Mouse (Mus musculus) CH12.LX (cell line): ENCODE measurements around the gene Slc4a1. TPM values are rescaled to one million over a fixed set of nuclear protein-coding genes. Genes with fewer than 3 reads are reported as not detected.
A peak's percentile ranks its signal among the peaks of the same experiment; 100 is the strongest.

ENCODE experiments used
- DNase-seq: peaks from one replicate; pipeline ENCODE4 v3.0.0-alpha.2; 2013; ENCODE audit errors: extremely low read depth
- H3K27ac ChIP-seq: 2 replicates; pipeline ENCODE4 v1.5.1; 2012; ENCODE audit warnings: low read depth, mild to moderate bottlenecking, control low read depth, moderate library complexity; ENCODE audit not compliant: insufficient read depth
- H3K27me3 ChIP-seq: replicated peaks from 2 replicates; pipeline ENCODE3; 2012; ENCODE audit warnings: inconsistent platforms
- H3K36me3 ChIP-seq, 2 experiments: replicated peaks in 1 of 2; 2 replicates each; pipeline versions ENCODE3 to v1.6.1; 2012; ENCODE audit warnings: inconsistent platforms in 1 of 2, low read length in 1 of 2, mild to moderate bottlenecking in 1 of 2, mixed read lengths in 1 of 2, moderate library complexity in 1 of 2; ENCODE audit not compliant: control insufficient read depth in 1 of 2, insufficient read depth in 1 of 2
- H3K4me1 ChIP-seq, 2 experiments: 2 replicates each; pipeline ENCODE4 v1.6.1; 2012; ENCODE audit warnings: inconsistent platforms in 1 of 2, moderate library complexity in 1 of 2; ENCODE audit not compliant: insufficient read depth in 2 of 2, control insufficient read depth in 1 of 2
- H3K4me2 ChIP-seq: 2 replicates; pipeline ENCODE4 v1.6.1; 2012; ENCODE audit warnings: low read depth, mild to moderate bottlenecking, control low read depth; ENCODE audit not compliant: poor library complexity, insufficient read depth, severe bottlenecking
- H3K4me3 ChIP-seq, 3 experiments: fragments of 150-350 bp in 1 of 3; sonication (generic) in 1 of 3; replicated peaks in 1 of 3; 2 replicates each; pipeline versions ENCODE3 to v1.5.1; 2011 to 2012; ENCODE audit warnings: low read depth in 2 of 3, low read length in 2 of 3, mild to moderate bottlenecking in 2 of 3, moderate library complexity in 2 of 3, control low read depth in 1 of 3, improper control_type of control experiment in 1 of 3, inconsistent platforms in 1 of 3, mixed read lengths in 1 of 3; ENCODE audit not compliant: poor library complexity in 1 of 3
- H3K79me2 ChIP-seq: replicated peaks from 2 replicates; pipeline ENCODE4 v1.6.1; 2012; ENCODE audit warnings: mild to moderate bottlenecking, moderate library complexity; ENCODE audit not compliant: control insufficient read depth, poor library complexity, insufficient read depth, severe bottlenecking; ENCODE audit errors: extremely low read depth
- H3K9ac ChIP-seq: 2 replicates; pipeline ENCODE4 v1.6.1; 2012; ENCODE audit warnings: low read depth, mild to moderate bottlenecking, control low read depth, moderate library complexity; ENCODE audit not compliant: insufficient read depth
- H3K9me3 ChIP-seq: replicated peaks from 2 replicates; pipeline ENCODE3; 2012; ENCODE audit warnings: low read length, inconsistent platforms, mixed read lengths
- CHD2 ChIP-seq: IDR thresholded peaks from 2 replicates; pipeline ENCODE4 v1.6.1; 2011; ENCODE audit warnings: low read length, improper control_type of control experiment
- ELF1 ChIP-seq: IDR thresholded peaks from 2 replicates; pipeline ENCODE4 v1.6.1; 2014; ENCODE audit warnings: low read depth, mild to moderate bottlenecking, inconsistent platforms, low read length, improper control_type of control experiment
- HCFC1 ChIP-seq: IDR thresholded peaks from 2 replicates; pipeline ENCODE4 v1.6.1; 2012; ENCODE audit warnings: low read depth, mild to moderate bottlenecking, inconsistent platforms, low read length, improper control_type of control experiment
- MAZ ChIP-seq: IDR thresholded peaks from 2 replicates; pipeline ENCODE4 v1.6.1; 2012; ENCODE audit warnings: low read depth, mild to moderate bottlenecking, inconsistent platforms, low read length, improper control_type of control experiment, moderate library complexity
- MYC ChIP-seq: IDR thresholded peaks from 2 replicates; pipeline ENCODE4 v1.6.1; 2011; ENCODE audit warnings: low read depth, mild to moderate bottlenecking, improper control_type of control experiment, low read length
- NELFE ChIP-seq: IDR thresholded peaks from 2 replicates; pipeline ENCODE4 v1.6.1; 2011; ENCODE audit warnings: low read depth, low read length, improper control_type of control experiment
- NRF1 ChIP-seq: IDR thresholded peaks from 2 replicates; pipeline ENCODE4 v1.6.1; 2014; ENCODE audit warnings: low read depth, mild to moderate bottlenecking, inconsistent platforms, low read length, improper control_type of control experiment, moderate library complexity
- SIN3A ChIP-seq: IDR thresholded peaks from 2 replicates; pipeline ENCODE4 v1.6.1; 2012; ENCODE audit warnings: low read length, improper control_type of control experiment, inconsistent platforms
- TBP ChIP-seq: conservative IDR thresholded peaks from 2 replicates; pipeline ENCODE4 v1.6.1; 2011; ENCODE audit warnings: low read depth, low read length, improper control_type of control experiment
- TCF12 ChIP-seq: IDR thresholded peaks from 2 replicates; pipeline ENCODE4 v1.6.1; 2014; ENCODE audit warnings: low read depth, mild to moderate bottlenecking, inconsistent platforms, low read length, improper control_type of control experiment
- USF1 ChIP-seq: IDR thresholded peaks from 2 replicates; pipeline ENCODE4 v1.6.1; 2014; ENCODE audit warnings: low read depth, mild to moderate bottlenecking, inconsistent platforms, low read length, improper control_type of control experiment
- USF2 ChIP-seq: conservative IDR thresholded peaks from 2 replicates; pipeline ENCODE4 v1.6.1; 2011; ENCODE audit warnings: low read depth, low read length, improper control_type of control experiment
- ZNF384 ChIP-seq: IDR thresholded peaks from 2 replicates; pipeline ENCODE4 v1.6.1; 2012; ENCODE audit warnings: low read depth, low read length, improper control_type of control experiment, inconsistent platforms
- dilution Hi-C: fragments of 300-500 bp; cut with MboI; formaldehyde crosslinking; loops from 2 replicates; pipeline ENCODE4 v1.14.3; 2020; ENCODE audit warnings: low sequenced_read_pairs; ENCODE audit not compliant: extremely low pct_unique_long_range_greater_than_20kb, extremely low pct_ligation_motif_present
- in situ Hi-C: fragments of 300-500 bp; cut with MboI; formaldehyde crosslinking; loops from 3 replicates; pipeline ENCODE4 v1.14.3; 2019; ENCODE audit warnings: low sequenced_read_pairs, low pct_ligation_motif_present, low pct_unique_long_range_greater_than_20kb, mixed read lengths
- polyA plus RNA-seq: library from polyadenylated mRNA; unstranded; fragments of >175 nt; gene quantifications from 2 replicates; pipeline ENCODE4 v1.2.1, GENCODE M21; 2012; ENCODE audit warnings: low read depth; ENCODE audit not compliant: insufficient read length
- total RNA-seq, 2 experiments: library from RNA; depleted of rRNA; stranded (reverse); fragments of 300-350 nt in 1 of 2; fragments of >200 nt in 1 of 2; gene quantifications; 2 replicates each; pipeline ENCODE4 v1.2.3; 2012 to 2014

The Slc4a1 gene
- total and polyA plus RNA-seq, 3 experiments: 0.08 TPM; not detected in 2

DNA sequence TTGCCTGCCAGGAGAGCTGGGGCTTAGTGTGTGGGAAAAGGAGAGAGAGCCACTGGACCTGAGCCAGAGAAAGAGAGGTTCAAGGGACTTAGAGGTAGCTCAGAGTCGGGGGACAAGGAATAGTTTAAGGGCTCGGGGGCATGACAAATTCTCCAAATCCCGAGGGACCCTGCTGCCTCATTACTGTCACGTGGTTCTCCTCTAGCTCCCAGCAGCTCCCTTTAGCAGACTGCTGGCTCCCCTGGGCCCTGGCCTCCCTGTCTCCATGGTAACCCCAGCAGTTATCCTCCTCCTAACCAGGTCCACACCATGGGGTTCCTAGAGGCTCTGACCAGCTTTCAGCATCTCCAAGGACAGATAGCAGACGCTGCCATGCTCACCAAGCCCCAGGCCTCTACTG lies 29.2 kb upstream of the Slc4a1 start:
- Histone ChIP-seq H3K79me2 (no peaks in the 10 kb centered on the region), H3K27ac (no peak overlapping the region), H3K27me3 (peaks cover 63% of the 10 kb centered on the region), H3K4me3 (no peak overlapping the region), H3K4me1 (peaks cover 13 to 18% of the 10 kb centered on the region in 2 experiments; a peak in 3 of 4 replicates), H3K9ac (no peak overlapping the region), H3K4me2 (no peak overlapping the region), H3K9me3 (no peaks in the 10 kb centered on the region), H3K36me3 (peaks cover 6 to 8% of the 10 kb centered on the region in 2 experiments)
- DNase-seq: no peak
- TF ChIP-seq USF1 (no peak), MAZ (no peak), HCFC1 (no peak), CHD2 (no peak), TCF12 (no peak), NELFE (no peak), USF2 (no peak), TBP (no peak)
- in situ Hi-C loops: no loop called here
- dilution Hi-C loops: no loop called here

GRCm38 (mm10) chr11:102394421-102395124 lies 28.6 kb upstream of the Slc4a1 start:
- in situ Hi-C loops: no loop called here
- Histone ChIP-seq H3K4me1 (peaks cover 13 to 18% of the 10 kb centered on the region in 2 experiments; a peak in 3 of 4 replicates), H3K9ac (no peak overlapping the region), H3K4me3 (no peak overlapping the region)
- dilution Hi-C loops: no loop called here
- no peak for TF ChIP-seq ZNF384
- no peak for TF ChIP-seq SIN3A
- TF ChIP-seq TCF12: no peak
- TF ChIP-seq, all 38 proteins: peak for 0
- no peak for DNase-seq
- no peaks in the 10 kb centered on the region for H3K79me2 ChIP-seq
- H3K27ac ChIP-seq: no peak overlapping the region
- no peaks in the 10 kb centered on the region for H3K9me3 ChIP-seq
- H3K27me3 ChIP-seq: peaks cover 65% of the 10 kb centered on the region
- peak overlapping the region; percentile 89 for H3K4me2 ChIP-seq
- H3K36me3 ChIP-seq: peaks cover 5% of the 10 kb centered on the region in 2 experiments

DNA sequence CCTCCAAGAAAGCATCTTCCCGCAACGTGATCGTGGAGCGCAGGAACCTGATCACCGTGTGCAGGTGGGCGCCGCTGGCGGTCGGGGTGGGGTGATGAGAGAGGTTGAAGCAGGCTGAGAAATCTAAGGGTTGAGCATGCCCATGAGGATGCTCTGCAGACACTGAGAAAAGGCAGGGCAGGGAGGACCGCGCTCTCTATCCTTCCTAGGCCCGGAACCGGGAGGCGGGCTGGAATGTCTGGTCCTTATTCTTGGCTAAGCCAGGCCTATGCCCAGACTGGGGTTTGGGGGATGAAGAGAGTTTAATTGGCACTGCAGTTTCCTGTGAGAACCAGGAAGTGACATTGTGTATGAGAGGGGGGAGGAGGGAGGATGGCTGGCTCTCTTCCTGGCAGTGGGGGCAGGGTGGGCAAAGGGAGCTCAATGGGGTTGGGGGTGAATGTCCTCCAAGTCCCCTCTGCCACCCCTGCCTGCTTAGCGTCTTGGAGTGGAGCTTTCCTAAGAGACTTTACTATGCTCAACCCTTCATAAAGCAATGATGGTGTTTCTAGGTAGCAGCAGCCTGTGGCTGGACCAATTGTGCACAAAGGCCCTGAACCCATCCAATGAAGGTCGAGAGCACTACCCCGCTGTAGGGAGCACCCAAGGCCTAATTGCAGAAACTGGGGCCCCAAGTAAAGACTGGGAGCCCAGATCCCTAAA lies 27.9 kb upstream of the Slc4a1 start:
- H3K9ac ChIP-seq: peak overlapping the region; percentile 46
- H3K4me1 ChIP-seq: peaks cover 13 to 18% of the 10 kb centered on the region in 2 experiments; a peak in 3 of 4 replicates
- H3K4me2 ChIP-seq: peak overlapping the region; percentile 89
- DNase-seq: no peak
- dilution Hi-C loops: no loop called here
- H3K9me3 ChIP-seq: no peaks in the 10 kb centered on the region
- H3K27me3 ChIP-seq: peaks cover 65% of the 10 kb centered on the region
- H3K36me3 ChIP-seq: no peaks in the 10 kb centered on the region
- in situ Hi-C loops: no loop called here
- H3K79me2 ChIP-seq: no peaks in the 10 kb centered on the region
- peak; percentile 45; the same call in 1 of the 2 replicates for TF ChIP-seq NRF1
- no peak for TF ChIP-seq MYC
- peak; percentile 75 for TF ChIP-seq ELF1
- TF ChIP-seq CHD2: no peak
- peak overlapping the region in 2 of 3 experiments; percentile 12 to 67 for H3K4me3 ChIP-seq
- H3K27ac ChIP-seq: no peak overlapping the region
